Mouse (Mus musculus) liver, embryonic 12.5 days (tissue): ENCODE results near the gene Sugct. TPM values are rescaled to one million over a fixed set of nuclear protein-coding genes. Genes with fewer than 3 reads are reported as not detected.

Experiments
- ATAC-seq: fragments of 200-750 bp; cut with Nextera tagmentation; 2 replicates; pipeline ENCODE4 v1.8.0; 2017; ENCODE audit warnings: moderate number of reproducible peaks, mild to moderate bottlenecking, moderate library complexity
- H3K27ac ChIP-seq: fragments of 300-500 bp; sonication (generic); 2 replicates; pipeline ENCODE4 v1.5.1; 2016; ENCODE audit warnings: mild to moderate bottlenecking
- H3K27me3 ChIP-seq: fragments of 300-500 bp; sonication (generic); replicated peaks from 2 replicates; pipeline ENCODE4 v1.6.1; 2016; ENCODE audit warnings: mild to moderate bottlenecking, moderate library complexity
- H3K36me3 ChIP-seq: fragments of 300-500 bp; sonication (generic); 2 replicates; pipeline ENCODE4 v1.6.1; 2016; ENCODE audit warnings: mild to moderate bottlenecking, moderate library complexity
- H3K4me1 ChIP-seq: fragments of 300-500 bp; sonication (generic); 2 replicates; pipeline ENCODE4 v1.6.1; 2016
- H3K4me2 ChIP-seq: fragments of 300-500 bp; sonication (generic); 2 replicates; pipeline ENCODE4 v1.6.1; 2016; ENCODE audit warnings: mild to moderate bottlenecking, moderate library complexity
- H3K4me3 ChIP-seq: fragments of 300-500 bp; sonication (generic); 2 replicates; pipeline ENCODE4 v1.5.1; 2016; ENCODE audit warnings: mild to moderate bottlenecking, moderate library complexity
- H3K9ac ChIP-seq: fragments of 300-500 bp; sonication (generic); 2 replicates; pipeline ENCODE4 v1.6.1; 2016; ENCODE audit warnings: mild to moderate bottlenecking, moderate library complexity
- H3K9me3 ChIP-seq: fragments of 300-500 bp; sonication (generic); replicated peaks from 2 replicates; pipeline ENCODE4 v1.6.1; 2016; ENCODE audit warnings: mild to moderate bottlenecking, moderate library complexity
- WGBS: fragments of 180-500 bp; shearing (Covaris S2); methylation state at CpG from one replicate; pipeline ENCODE4 v1.1.7; 2016; ENCODE audit not compliant: insufficient replicate concordance; 5-methylcytosine and 5-hydroxymethylcytosine counted together
- polyA plus RNA-seq: library from polyadenylated mRNA; unstranded; fragments of >200 nt; fragmentation: Nextera tagmentation; extraction: Ambion mirVana; gene quantifications from 2 replicates; pipeline ENCODE4 v1.2.1, GENCODE M21; 2016

Sugct gene
- 3.1 and 3.3 TPM in 2 replicates for polyA plus RNA-seq

DNA sequence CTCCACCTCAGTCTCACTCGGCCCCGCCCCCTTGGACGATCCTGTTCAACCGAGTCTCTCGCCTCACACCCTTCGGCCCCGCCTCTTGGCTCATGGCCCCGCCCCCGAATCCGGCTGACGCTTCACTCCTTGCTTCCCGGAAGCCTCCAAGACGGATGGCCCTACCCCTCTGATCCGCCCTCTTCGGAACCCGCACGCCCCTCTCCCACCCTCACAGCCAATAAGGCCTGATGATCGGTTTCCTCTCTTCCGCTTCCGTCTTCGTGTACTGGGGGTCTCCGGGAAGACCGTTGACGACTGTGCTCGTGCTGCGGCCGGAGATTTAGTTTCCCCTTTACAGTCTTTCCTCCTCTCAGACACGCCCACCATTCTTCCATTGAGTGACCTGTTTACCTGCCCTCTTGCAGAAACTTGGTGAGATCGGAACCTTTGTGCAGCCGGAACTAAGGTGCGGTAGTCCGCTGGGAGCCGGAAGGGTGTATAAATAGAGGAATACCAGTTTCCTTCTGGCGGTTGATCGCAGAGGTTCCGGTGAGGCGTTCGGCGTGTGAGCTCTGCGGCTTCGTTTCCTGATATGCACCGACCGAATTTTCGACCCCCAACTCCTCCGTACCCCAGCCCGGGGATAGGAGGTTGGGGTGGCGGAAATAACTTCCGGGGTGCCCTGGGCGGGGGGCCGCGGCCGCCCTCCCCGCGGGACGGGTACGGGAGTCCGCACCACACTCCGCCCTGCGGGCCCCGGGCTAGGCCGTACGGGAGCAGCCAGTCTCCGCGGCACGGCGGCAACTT, at the start of gene Sugct, which contains the start of gene Mplkip:
Sugct (minus strand) TSS at position 643 of the 789 bp plus-strand sequence.
Mplkip (plus strand) TSS at position 282 of the 789 bp plus-strand sequence.
- peak within 1 kb of the TSS; percentile 88 for H3K4me3 ChIP-seq
- H3K36me3 ChIP-seq: peaks cover 4% of the 10 kb centered on the region; the same call in 1 of the 2 replicates
- peak; percentile 97 for ATAC-seq
- H3K9me3 ChIP-seq: no peaks in the 10 kb centered on the region
- peak within 1 kb of the TSS; percentile 88 for H3K4me2 ChIP-seq
- H3K27me3 ChIP-seq: no peaks in the 10 kb centered on the region
- WGBS: under 1% methylated on average over 66 of the region's 66 CpGs
- peaks cover 18% of the 10 kb centered on the region for H3K4me1 ChIP-seq
- peak within 1 kb of the TSS; percentile 91 for H3K27ac ChIP-seq
- peak within 1 kb of the TSS; percentile 95 for H3K9ac ChIP-seq

DNA sequence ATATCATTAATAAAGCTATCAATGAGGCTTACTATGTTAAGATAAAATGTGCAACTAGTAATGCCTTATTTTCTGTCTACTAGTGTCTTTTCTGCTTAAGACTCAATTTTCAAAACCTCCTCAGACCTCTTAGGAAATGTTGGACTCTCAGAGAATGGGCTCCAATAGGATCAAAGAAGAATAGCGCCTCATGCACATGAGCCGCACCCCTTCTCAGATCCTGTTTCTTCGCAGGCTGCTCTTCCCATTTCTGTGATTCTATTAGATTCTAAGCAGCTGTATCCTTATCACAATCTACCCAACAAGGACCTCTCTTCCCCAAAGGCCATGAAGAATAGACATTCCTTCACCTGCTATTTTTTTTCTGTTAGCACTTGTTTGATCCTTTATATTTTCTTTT, 33.4 kb upstream of the Sugct start:
- no peaks in the 10 kb centered on the region for H3K9me3 ChIP-seq
- no peak overlapping the region for H3K27ac ChIP-seq
- no peak overlapping the region for H3K9ac ChIP-seq
- no peaks in the 10 kb centered on the region for H3K27me3 ChIP-seq
- no peaks in the 10 kb centered on the region for H3K4me1 ChIP-seq
- peaks cover 24% of the 10 kb centered on the region for H3K36me3 ChIP-seq
- H3K4me2 ChIP-seq: no peak overlapping the region
- WGBS: 84% methylated on average over 3 of the region's 3 CpGs
- ATAC-seq: no peak
- no peak overlapping the region for H3K4me3 ChIP-seq

DNA sequence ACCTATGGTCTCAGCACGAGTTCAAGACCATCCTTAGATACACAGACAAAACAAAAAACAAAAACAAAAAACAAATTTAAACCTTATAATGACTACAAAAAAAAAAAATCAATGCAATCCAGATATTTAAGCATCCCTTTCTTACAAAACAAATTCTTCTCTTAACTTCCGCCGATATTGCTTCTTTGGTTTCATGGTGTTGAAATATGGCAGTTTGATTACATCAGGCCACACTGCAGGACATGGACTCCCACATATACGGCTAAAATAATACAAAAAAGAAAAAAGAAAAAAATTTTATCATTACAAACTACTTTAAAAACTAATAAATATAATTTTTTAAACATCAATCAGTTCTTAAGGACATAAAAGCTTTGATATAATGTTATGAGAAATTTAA, 32.6 kb upstream of the Sugct start:
- 81% methylated on average over 4 of the region's 4 CpGs for WGBS
- Histone ChIP-seq H3K9ac (no peak overlapping the region), H3K9me3 (no peaks in the 10 kb centered on the region), H3K27ac (no peak overlapping the region), H3K36me3 (peaks cover 24% of the 10 kb centered on the region), H3K27me3 (no peaks in the 10 kb centered on the region), H3K4me2 (no peak overlapping the region), H3K4me3 (no peak overlapping the region), H3K4me1 (no peaks in the 10 kb centered on the region)
- no peak for ATAC-seq

DNA sequence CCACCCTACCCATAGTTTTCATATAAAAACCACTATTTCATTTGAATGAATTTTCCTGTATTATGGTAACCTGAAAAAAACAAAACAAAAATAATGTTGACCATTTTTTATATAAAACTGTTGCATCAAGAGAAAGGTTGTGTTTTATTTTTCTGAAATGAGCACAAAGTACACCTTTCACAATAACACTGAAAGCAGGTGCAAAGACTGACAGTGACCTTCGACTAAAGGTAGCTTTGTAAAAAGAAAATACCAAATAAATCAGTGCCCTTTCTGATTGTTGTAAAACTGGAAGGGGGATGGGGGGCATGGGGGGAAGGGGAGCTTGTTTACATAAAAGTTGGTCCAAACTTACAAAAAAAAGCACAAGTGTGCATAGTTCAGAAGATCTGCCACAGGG, 22.0 kb upstream of the Sugct start:
- H3K4me3 ChIP-seq: no peak overlapping the region
- 72% methylated on average over 1 of the region's 1 CpGs for WGBS
- H3K27ac ChIP-seq: no peak overlapping the region
- ATAC-seq: no peak
- H3K9me3 ChIP-seq: no peaks in the 10 kb centered on the region
- H3K4me1 ChIP-seq: no peaks in the 10 kb centered on the region
- no peaks in the 10 kb centered on the region for H3K27me3 ChIP-seq
- no peak overlapping the region for H3K4me2 ChIP-seq
- peaks cover 52% of the 10 kb centered on the region for H3K36me3 ChIP-seq
- no peak overlapping the region for H3K9ac ChIP-seq

DNA sequence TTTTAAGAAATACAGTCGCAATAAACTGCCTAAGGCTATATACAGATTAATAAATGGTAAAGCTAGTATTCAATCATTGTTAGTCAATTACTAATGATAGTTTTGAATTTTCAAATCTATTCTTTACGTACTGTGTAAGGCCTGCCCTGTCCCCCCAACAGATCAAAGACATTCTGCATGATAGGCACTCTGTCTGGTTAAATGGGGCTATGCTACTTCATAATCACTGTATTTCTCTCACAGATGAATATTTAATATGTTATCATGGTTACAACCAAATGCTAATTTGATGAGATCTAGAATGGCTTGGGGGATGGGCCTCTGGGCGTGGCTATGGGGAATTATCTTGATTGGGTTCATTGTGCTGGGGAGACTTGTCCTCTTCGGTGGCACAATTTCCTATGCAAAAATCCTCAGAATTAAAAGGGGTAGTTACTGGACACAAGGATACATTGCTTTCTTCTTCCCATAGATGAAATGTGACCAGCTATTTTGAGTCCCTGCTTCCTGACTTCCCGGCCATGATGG, 13.5 kb upstream of the Sugct start:
- no peak overlapping the region for H3K4me2 ChIP-seq
- no peak overlapping the region for H3K4me3 ChIP-seq
- 0 out of 2 replicates have a peak, but pooled peaks cover 5% of the 10 kb centered on the region for H3K4me1 ChIP-seq
- no peaks in the 10 kb centered on the region for H3K9me3 ChIP-seq
- WGBS: 79% methylated on average over 5 of the region's 5 CpGs
- no peak overlapping the region for H3K27ac ChIP-seq
- peaks cover 6% of the 10 kb centered on the region; the same call in 1 of the 2 replicates for H3K36me3 ChIP-seq
- no peak overlapping the region for H3K9ac ChIP-seq
- ATAC-seq: no peak
- H3K27me3 ChIP-seq: no peaks in the 10 kb centered on the region

DNA sequence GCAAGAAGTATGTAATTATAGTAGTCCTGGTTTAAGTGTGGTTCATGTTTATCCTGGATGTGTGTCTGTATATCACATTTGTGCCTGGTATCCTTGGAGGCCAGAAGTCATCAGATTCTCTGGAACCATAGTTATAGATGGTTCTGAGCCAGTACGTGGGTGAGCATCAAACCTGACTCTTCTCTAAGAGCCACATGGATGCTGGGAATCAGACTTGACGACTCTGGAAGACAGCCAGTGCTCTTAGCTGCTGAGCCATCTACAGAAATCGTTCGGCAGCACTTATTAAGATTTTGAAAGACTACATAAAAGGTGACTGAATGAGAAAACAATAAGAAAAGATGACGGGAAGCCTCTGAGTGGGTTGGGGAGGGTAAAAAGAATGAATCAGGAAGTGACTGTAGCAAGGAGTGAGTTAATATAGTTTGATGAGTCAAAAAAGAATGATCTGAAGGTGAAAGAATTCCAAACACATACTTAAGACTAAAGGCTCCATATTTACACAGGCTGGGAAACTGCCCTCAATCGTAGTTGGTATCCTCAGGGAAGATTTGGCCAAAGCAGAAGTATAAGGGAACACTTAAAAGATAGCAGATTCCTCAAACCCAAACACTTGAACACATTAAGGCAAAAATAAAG, 10.0 kb upstream of the Sugct start:
- H3K4me3 ChIP-seq: no peak overlapping the region
- H3K27ac ChIP-seq: no peak overlapping the region
- WGBS: 82% methylated on average over 6 of the region's 6 CpGs
- H3K4me1 ChIP-seq: peaks cover 10% of the 10 kb centered on the region; the same call in 1 of the 2 replicates
- no peak for ATAC-seq
- H3K4me2 ChIP-seq: no peak overlapping the region
- H3K9me3 ChIP-seq: no peaks in the 10 kb centered on the region
- H3K9ac ChIP-seq: no peak overlapping the region
- no peaks in the 10 kb centered on the region for H3K27me3 ChIP-seq
- peaks cover 9% of the 10 kb centered on the region for H3K36me3 ChIP-seq

DNA sequence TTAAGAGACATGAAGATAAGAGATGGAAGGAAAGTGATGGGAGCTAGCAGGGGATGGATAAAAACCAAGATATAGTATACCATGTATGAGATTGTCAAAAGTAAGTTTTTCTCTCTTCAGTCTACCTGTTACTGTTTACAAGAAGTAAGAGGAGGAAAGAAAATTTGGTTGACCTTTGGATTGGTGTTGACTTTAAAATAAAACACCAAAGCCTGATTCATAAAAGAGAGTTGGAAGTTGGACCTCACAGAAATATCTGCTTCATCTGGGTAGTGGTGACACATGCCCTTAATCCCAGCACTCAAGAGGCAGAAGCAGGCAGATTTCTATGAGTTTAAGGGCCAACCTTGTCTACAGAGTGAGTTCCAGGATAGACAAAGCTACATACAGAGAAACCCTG, 7.0 kb upstream of the Sugct start:
- Histone ChIP-seq H3K9me3 (no peaks in the 10 kb centered on the region), H3K36me3 (peaks cover 13% of the 10 kb centered on the region), H3K4me3 (no peak overlapping the region), H3K27me3 (no peaks in the 10 kb centered on the region), H3K4me2 (no peak overlapping the region), H3K4me1 (peaks cover 9% of the 10 kb centered on the region), H3K9ac (no peak overlapping the region), H3K27ac (no peak overlapping the region)
- no peak for ATAC-seq

DNA sequence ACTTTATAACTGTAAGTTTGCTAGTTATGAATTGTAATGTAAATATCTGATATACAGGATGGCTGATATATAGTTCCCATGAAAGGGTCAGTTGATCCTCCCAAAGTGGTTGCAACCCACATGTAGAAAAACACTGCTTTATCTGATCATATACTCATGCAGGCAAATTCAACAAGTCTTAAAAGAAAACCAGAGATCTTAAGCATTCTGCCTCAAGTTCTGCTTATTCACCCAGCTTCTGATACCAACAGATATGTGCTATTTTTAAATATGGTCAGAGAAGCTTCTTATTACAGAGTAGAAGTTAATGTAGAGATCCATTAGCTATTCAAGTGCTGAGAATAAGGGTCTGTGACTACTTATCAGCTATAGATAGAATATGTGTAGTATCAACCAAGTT, 6.0 kb upstream of the Sugct start:
- Histone ChIP-seq H3K4me3 (no peak overlapping the region), H3K9ac (no peak overlapping the region), H3K4me1 (peaks cover 13% of the 10 kb centered on the region), H3K27ac (no peak overlapping the region), H3K27me3 (no peaks in the 10 kb centered on the region), H3K4me2 (no peak overlapping the region), H3K36me3 (peaks cover 13% of the 10 kb centered on the region), H3K9me3 (no peaks in the 10 kb centered on the region)
- ATAC-seq: no peak

DNA sequence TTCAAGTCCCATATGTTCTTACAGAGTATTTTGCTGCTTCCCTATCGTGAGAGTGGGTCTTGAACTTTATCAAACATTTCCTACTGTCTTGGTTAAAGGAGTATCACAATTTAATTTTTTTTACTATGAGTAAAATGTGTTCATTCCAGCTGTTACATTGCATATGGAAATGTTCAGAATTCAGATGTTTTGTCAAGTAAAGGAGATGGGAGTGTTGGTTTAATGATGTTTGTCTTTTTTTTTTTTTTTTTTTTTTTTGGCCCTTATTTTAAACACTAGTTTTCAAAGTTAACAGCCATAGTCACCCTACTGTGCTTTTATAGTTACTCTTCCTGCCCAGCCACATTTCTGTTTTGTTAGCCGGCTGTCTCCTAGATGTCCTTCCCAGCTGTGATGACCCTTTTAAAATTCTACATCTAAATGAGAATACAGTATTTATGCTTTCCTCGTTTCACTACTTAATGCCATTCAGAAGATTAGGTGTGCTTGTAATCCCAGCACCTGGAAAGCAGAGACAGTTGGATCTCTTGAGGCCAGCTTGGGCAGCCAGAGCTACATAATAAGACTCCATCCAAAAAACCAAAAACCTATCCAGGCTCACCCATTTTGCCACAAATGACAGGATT, 4.8 kb upstream of the Sugct start:
- peaks cover 13% of the 10 kb centered on the region for H3K36me3 ChIP-seq
- no peak overlapping the region for H3K9ac ChIP-seq
- no peak overlapping the region for H3K4me3 ChIP-seq
- peaks cover 13% of the 10 kb centered on the region for H3K4me1 ChIP-seq
- no peaks in the 10 kb centered on the region for H3K9me3 ChIP-seq
- ATAC-seq: no peak
- H3K4me2 ChIP-seq: no peak overlapping the region
- no peak overlapping the region for H3K27ac ChIP-seq
- H3K27me3 ChIP-seq: no peaks in the 10 kb centered on the region
- WGBS: 81% methylated on average over 3 of the region's 3 CpGs

DNA sequence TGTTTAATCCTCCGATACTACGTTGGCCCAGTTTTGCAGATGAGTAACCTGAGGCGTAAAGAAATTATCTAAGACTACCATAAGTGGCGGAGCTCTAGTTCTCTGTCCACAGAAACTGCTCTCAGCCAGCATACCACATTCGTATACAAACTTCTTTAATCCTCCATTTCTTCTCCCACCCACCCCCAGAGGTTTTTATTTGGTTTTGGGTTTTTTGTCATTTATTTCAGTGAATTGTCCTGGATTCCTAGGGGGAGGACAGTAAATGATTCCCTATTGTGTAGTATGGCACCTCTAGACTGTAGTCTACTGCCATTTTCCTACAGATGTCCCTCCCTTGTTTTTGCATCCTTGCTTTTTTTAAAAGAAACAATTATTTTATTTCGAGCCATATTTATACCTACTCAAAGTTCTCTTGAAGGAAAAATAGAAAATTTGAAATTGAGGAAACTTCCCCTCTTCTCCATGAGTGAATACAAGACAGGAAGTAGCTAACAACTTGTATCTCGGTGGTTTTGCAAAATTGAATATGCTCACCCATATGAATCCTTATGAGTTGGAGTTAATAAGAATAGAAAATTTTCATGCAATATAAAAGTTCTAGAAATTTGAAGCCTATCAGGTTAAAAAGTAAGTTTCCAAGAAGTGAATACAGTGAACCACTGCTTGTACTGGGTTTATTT, 686 bp upstream of the Sugct start:
- Histone ChIP-seq H3K9me3 (no peaks in the 10 kb centered on the region), H3K27me3 (no peaks in the 10 kb centered on the region), H3K4me1 (peaks cover 18% of the 10 kb centered on the region), H3K4me2 (peak overlapping the region; percentile 88), H3K9ac (peak overlapping the region; percentile 95), H3K27ac (peak overlapping the region; percentile 91), H3K4me3 (peak overlapping the region; percentile 88), H3K36me3 (peaks cover 9% of the 10 kb centered on the region)
- no peak for ATAC-seq
- WGBS: 1% methylated on average over 7 of the region's 7 CpGs

DNA sequence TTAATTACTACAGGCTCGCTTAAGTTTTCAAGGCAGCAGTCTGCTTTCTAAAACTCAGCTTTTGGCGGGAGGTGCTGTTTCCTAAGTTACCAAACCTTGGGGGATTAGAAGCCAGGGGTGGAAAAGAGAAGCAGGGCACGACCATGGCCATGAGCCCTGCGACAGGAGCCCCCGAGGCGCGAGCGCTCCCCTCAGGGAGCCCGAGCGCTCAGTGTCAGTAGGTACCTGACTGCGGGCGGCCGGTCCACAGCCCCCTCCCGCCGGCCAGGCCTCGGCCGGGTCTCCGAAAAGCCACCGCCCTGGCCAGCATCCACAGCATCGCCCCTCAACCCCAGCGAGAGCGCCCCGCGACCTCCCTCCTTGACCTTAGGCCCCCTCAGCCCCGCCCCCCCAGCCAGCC, 939 bp downstream of the Sugct start:
- peaks cover 18% of the 10 kb centered on the region for H3K4me1 ChIP-seq
- peak overlapping the region; percentile 88 for H3K4me3 ChIP-seq
- H3K9ac ChIP-seq: peak overlapping the region; percentile 83
- ATAC-seq: peak; percentile 66
- H3K36me3 ChIP-seq: peaks cover 4% of the 10 kb centered on the region; the same call in 1 of the 2 replicates
- H3K9me3 ChIP-seq: no peaks in the 10 kb centered on the region
- peak overlapping the region; percentile 88 for H3K4me2 ChIP-seq
- no peaks in the 10 kb centered on the region for H3K27me3 ChIP-seq
- H3K27ac ChIP-seq: peak overlapping the region; percentile 83
- 5% methylated on average over 24 of the region's 25 CpGs for WGBS
